Mouse (Mus musculus): ENCODE data around the gene Tom1. TPM values are rescaled to one million over a fixed set of nuclear protein-coding genes. Genes with fewer than 3 reads are reported as not detected.

The Tom1 gene
- total RNA-seq (2021), result 10 to 100 TPM; 68.8 to 70.6 TPM

DNA sequence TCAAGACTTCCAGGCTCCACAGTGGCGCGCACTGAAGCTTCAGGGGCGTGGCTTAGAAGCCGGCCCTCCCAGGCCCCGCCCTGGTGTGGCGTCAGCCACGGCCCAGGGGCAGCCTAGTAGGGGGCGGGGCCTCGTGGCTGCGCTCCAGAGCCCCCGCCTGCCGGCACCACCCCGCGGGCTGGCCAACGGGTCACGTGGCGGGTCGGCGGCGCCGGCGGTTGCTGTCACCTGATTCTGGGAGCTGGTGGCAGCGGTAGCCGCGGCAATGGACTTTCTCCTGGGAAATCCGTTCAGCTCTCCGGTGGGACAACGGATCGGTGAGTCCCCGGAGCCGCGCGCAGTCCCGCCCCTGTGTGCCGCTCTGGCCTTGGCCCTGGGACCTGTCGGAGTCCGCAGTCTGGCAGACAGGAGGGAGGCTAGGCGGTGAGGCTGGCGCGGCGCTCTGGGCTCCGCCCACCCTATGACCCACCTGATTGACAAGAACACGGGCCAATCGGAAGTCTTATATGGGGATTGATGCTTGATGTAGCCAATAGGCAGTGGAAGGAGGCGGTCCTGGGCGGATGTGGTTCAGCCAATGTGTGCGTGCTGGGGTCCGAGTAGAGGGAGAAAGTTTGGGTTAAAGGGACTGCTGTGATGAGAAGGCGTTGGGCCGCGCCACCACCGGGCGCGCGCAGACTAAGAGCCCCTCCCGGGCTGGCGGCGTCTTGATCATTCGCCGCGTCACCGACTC lies at the start of gene Tom1:
Tom1 (plus strand) TSS at position 195 of the 733 bp plus-strand sequence.
- peak; percentile 99 to 100 for DNase-seq
- intact Hi-C loops (cut with DNase I), result loop anchor here (1.0 kb wide), 1 partner anchor 40 kb away; the partner anchor contains the start of gene Hmgxb4

DNA sequence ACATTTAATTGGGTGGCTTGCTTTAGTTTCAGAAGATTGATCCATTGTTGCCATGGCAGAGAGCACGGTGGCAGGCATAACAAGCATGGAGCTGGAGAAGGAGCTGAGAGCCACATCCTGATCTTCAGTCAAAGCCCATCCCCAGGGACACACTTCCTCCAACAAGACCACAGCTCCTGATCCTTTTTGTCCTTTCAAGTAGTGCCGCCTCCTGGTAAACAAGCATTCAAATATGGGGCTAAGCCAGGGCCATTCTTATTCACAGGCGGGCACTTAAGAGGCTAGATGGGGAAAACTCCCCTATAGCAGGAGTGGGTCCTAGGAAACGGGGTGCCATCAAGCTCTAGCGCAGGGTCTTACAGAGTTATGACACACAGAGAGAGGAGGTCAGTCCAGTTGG lies 46.1 kb upstream of the Tom1 start:
- intact Hi-C loops (cut with DNase I), result no loop called here
- DNase-seq, result no peak

- intact Hi-C loops (cut with DNase I), result loop anchor here (5.0 kb wide), 2 partner anchors 117 to 222 kb away; partner anchors contain the start of genes Mcm5 and Rasd2
- DNase-seq, result no peak
Observed at GRCm38 (mm10) chr8:74990021-74990420, 43.5 kb upstream of the Tom1 start.

- DNase-seq, result no peak
- intact Hi-C loops (cut with DNase I), result loop anchor here (1.0 to 5.0 kb wide), 3 partner anchors 40 to 219 kb away; partner anchors contain the start of genes Mcm5, Rasd2 and Tom1
Observed at GRCm38 (mm10) chr8:74993081-74993474, 40.4 kb upstream of the Tom1 start, which contains the start of gene Hmgxb4. Gene Hmgxb4 (plus strand): TSS chr8:74993356.

DNA sequence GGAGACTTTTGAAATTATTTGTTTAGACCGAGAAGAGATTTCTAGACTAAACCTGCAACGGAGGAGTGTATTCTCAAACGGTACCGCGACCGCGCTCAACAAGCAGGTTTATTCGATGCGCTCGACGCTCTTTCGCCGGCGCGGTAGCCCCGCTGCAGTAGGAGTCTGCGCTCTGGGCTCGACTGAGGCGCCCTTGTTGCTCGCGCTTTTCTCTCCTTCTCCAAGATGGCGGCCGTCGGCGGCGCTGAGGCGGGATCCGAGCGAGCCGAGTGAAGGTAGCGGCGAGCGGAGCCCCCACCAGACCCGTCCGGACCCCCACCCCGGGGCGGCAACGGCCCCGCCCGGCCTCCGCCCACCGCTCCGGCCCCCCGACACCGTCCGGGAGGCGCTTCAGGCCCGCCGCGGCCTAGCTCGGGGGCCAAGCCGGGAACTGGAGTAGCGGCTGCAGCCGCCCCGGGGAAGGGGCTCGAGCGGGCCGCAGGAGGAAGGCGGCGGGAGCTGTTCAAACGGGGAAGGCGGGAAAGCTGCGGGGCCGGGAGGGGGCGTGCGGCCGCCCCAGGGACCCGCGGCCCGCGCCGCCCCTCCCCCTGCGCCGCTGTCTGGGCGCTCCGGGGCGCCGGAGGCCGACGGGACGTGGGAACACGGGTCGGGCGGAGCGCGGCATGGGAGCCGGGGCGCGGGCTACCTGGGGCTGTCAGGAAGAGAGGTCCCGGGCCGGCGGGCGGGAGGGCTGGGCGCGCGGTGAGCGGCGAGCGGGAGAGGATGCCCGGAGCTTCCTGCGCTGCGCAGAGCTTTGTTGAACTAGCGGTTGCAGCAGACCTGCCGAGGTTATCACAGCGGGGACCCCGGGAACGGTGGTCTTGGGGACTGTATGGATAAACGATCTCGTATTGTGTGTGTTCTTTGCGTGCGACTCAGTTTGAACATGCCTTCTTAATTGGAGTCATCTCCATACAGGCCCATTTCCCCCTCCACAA lies 39.7 kb upstream of the Tom1 start:
- DNase-seq, result peak; percentile 88 to 89
- intact Hi-C loops (cut with DNase I), result loop anchor here (1.0 to 5.0 kb wide), 3 partner anchors 40 to 219 kb away; partner anchors contain the start of genes Mcm5, Rasd2 and Tom1

DNA sequence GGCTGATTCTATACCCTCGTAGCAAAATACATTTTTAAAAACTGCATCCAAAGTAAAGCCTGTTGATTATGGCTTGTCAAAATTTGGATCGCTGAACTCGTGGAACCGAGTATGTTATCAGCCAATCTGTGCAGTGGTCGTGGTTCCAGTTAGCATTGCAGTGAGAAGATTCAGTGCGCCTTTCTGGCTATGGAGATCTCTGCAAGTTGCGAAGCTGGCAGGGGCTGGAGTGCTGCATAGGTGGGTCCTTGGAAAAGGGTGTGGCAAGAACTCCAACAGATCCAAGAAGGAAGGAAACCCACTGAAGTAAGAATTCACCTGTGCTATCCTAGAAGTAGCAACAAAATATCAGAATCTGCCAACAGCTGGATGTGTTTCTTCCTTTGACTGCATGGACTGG lies 39.0 kb upstream of the Tom1 start:
- intact Hi-C loops (cut with DNase I), result loop anchor here (5.0 kb wide), 2 partner anchors 113 to 218 kb away; partner anchors contain the start of genes Mcm5 and Rasd2

DNA sequence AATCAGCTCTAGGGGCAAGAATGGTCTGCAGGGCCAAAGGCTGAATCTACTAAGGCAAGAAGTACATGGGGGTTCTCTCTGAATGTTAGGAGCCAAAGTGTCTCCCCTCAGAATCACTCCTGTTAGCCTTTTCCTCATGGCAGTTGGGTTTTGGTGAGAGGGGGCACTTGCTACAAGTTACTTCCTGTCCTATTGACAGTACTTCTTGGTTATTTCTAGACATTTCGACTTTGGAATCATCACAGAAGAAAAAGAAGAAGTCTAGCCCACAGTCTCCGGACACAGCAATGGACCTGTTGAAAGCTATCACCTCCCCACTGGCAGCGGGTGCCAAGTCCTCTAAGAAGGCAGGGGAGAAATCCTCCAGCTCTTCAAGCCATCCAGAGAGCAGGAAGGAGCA lies 33.1 kb upstream of the Tom1 start:
- no peak for DNase-seq
- intact Hi-C loops (cut with DNase I), result no loop called here

More for the DNA sequence above, 39.0 kb upstream of the Tom1 start:
- DNase-seq, result peak in 1 of 2 experiments; percentile 9

GRCm38 (mm10) chr8:75008826-75009225 lies 24.7 kb upstream of the Tom1 start:
- no peak for DNase-seq
- intact Hi-C loops (cut with DNase I), result no loop called here

- DNase-seq, result no peak
- intact Hi-C loops (cut with DNase I), result no loop called here
Observed at GRCm38 (mm10) chr8:75013557-75013956, 19.9 kb upstream of the Tom1 start.

- intact Hi-C loops (cut with DNase I), result no loop called here
- DNase-seq, result no peak
Observed at GRCm38 (mm10) chr8:75013964-75014363, 19.5 kb upstream of the Tom1 start.

GRCm38 (mm10) chr8:75015981-75016380 lies 17.5 kb upstream of the Tom1 start:
- DNase-seq, result no peak
- intact Hi-C loops (cut with DNase I), result no loop called here

- no peak for DNase-seq
- intact Hi-C loops (cut with DNase I), result no loop called here
Observed at GRCm38 (mm10) chr8:75016422-75016821, 17.1 kb upstream of the Tom1 start.

DNA sequence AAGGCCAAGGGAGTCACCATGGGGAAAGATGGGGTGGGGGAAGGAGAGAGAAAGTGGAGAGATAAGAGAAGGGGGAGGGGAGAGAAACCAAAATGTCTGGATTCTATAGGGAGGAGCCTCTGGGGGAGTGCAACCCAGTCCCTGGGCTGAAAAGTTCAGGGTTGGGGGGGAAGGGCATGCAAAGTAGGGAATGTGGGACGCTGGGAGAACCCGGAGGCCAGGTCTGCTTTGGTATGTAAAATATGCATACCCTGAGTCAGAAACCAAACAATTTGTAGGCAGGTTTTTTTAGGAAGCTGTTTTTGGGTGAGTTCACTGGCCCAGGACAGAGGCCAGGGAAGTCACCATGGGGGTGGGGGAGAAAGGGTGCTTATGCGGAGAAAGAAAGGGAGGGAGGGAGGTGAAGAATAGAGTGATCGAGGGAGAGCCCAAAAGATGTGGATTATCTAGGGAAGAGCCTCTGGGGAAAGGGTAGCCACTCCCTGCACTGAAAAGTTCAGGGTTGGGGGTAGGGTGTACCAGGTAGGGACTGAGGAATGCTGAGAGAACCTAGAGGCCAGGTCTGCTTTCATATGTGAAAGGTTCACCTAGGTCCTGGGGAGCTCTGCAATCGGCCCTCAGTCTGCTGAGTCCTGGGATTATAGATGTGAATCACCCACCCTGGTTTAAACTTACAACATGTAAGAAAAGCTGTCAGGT lies 15.1 kb upstream of the Tom1 start:
- intact Hi-C loops (cut with DNase I), result no loop called here
- no peak for DNase-seq

- DNase-seq, result no peak
- intact Hi-C loops (cut with DNase I), result no loop called here
Observed at GRCm38 (mm10) chr8:75023660-75024316, 9.7 kb upstream of the Tom1 start.

DNA sequence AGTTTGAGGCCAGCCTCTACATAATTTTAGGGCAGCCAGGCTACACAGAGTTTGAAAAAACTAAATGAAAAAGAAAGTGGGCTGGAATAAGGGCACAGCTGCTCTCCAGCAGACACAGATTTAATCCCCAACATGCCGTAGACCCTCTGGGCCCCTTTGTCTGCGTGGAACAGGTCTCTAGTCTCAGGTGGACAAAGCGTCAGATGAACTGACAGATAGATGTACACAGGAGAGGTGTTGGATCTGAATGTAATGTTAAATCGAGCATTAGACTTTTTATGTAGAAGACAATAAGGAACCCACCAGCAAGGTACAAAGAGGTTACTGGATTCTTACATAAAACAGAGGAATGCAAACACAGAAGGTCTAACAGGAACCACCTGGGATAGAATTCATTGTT lies 7.7 kb upstream of the Tom1 start:
- no peak for DNase-seq
- intact Hi-C loops (cut with DNase I), result no loop called here

DNA sequence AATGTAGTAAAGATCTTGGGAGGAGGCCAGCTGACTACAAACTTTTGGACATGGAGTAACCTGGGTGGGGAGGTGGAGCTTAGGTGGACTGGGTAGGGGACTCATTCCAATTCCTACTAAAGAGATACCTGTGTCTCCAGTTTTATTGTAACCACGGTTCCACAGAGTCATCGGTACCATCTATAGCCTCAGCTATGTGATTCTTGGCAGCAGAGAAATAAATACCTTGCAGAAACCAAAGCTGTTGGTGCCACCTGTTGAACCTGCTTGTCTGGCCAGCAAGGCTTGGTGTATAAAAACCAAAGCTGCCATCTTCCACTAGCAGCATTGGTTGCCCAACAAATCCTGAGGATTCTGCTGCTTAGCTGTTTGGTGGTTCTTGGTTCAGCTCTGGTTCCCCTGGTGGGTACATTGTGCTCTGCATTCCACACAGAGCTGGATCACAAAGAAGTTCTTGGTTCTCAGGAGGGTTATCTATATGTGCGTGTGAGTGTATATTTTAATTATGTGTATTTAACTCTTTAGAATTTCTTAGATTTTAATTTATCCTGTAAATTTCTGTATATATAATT lies 3.0 kb upstream of the Tom1 start:
- intact Hi-C loops (cut with DNase I), result no loop called here
- no peak for DNase-seq

DNA sequence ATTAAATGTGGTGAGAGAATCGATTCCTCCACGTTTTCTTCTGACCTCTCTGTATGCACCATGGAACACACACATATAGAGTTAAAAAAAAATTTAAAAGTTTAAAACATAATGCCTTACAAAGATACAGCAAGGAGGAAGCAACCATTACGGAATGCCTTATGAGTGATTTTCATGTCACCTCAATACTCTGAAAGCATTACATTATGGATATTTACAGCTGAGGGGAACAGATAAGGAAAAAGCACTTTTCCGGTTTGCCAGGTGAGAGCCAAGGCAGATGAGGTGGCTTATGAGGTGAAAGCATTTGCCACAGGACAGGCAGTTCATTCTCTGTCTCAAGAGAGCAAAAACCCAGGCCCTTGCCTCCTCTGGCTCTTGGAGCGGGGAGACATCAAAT lies 544 bp upstream of the Tom1 start:
- DNase-seq, result no peak
- intact Hi-C loops (cut with DNase I), result loop anchor here (1.0 kb wide), 1 partner anchor 40 kb away; the partner anchor contains the start of gene Hmgxb4

DNA sequence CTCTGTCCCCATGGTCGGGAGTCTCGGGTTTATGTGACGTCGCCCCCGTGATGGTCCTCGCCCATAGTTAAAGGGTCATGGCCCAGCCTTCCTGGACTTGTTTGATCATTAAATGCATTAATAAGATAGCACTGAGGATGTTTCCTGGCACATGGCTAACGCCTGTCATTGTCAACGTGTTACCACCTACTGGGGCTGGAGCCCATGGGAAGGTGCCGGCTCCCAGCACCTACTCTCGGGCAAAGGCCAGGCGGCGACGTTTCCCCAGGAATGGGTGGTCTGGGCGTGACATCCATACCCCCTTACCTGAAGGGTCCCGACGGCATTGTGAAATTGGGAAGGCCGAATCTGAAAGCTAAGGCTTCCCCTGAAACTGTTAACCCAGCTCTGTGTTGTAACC lies 780 bp downstream of the Tom1 start:
- no peak for DNase-seq
- intact Hi-C loops (cut with DNase I), result no loop called here

- intact Hi-C loops (cut with DNase I), result no loop called here
- DNase-seq, result peak in 1 of 2 experiments; percentile 36
Observed at GRCm38 (mm10) chr8:75035640-75036039, 2.1 kb downstream of the Tom1 start.

- intact Hi-C loops (cut with DNase I), result no loop called here
- peak; percentile 66 to 69 for DNase-seq
Observed at GRCm38 (mm10) chr8:75038497-75038896, 5.0 kb downstream of the Tom1 start.
